Mouse (Mus musculus): ENCODE results near the gene Ptov1. TPM values are rescaled to one million over a fixed set of nuclear protein-coding genes. Genes with fewer than 3 reads are reported as not detected.
"Not testable (repeated sequence)": the region's sequence is repeated elsewhere in the genome, so short reads cannot be mapped to it uniquely, and the experiment has no call there.

Ptov1 gene
- total RNA-seq, 2 experiments from 2014 or later, result 332 to 346 TPM

DNA sequence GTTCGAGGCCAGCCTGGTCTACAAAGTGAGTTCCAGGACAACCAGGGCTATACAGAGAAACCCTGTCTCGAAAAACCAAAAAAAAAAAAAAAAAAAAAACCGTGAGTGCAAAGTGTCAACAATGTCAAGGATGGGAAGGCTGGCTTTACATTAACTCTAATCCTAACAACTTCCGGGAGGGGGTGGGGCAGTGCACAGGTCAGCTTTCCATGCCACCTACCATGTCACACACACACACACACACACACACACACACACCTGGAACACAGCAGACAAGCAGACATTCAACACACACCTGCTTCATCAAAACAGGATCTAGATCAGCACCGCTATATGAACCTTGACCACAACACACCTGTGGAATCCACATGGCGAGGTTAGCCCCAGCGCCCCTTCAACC, 20.6 kb upstream of the Ptov1 start:
- no peak for DNase-seq (ENCODE audit: low spot score in 2 of 2)

DNA sequence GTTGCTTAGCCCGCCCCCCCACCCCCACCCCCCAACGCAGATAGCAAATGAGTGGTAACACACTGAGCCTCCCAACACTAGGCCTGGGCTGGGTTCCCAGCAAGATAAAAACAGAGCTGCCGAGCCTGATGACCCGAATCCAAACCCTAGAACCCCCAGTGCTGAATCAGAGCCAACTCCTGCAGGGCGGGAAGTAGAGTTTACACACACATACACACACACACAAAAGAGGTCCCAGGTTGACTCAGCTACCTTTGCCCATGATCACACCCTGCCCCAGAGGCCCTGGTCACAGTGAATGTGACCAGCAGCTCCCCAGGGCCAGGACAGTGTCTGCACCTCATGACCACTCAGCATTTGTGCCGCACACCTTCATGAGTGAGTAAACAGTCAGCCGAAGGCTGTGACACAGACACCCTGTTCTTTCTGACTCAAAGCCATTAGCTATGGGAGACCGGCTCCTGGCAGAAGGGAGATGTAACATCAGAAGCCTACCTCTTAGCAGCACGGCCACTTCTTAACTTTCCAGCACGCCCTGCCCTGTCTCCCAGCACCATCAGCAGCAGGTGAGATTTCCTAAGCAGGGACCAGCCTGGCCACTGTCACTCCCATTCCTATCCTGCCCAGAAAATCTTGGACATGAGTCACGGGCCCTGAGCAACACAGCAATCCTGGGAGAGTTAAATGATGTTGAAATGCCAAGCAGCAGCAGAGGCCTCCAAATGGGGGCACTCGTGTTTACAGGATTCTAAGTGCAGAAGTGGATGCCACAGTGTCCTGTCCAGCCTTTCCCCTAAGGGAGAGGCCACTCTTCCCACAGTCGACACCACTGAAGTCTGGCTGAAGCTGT, 18.9 kb upstream of the Ptov1 start:
- no peak for DNase-seq (ENCODE audit: low spot score in 2 of 2)

DNA sequence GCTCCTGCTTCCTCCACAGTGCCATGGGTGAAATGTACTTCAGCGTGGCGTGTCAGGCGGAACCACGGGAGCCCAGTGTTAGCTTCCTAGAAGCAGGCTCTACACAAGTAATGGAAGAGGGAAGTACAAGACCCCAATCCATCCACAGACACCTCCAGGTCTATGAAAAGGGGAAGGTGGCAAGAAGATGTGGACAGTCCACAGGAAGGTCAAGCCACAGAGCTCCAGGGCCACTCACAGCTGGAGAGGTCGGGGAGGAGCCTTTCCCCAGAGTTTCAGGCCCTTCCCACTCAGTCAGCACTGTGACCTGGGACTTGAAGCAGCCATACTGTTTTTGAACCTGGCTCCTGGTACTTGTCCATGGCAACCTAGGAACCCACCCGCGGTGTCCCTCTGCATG, 17.4 kb upstream of the Ptov1 start:
- DNase-seq (ENCODE audit: low spot score in 2 of 2), result no peak

GRCm38 (mm10) chr7:44884637-44885036, 15.0 kb upstream of the Ptov1 start:
- DNase-seq (ENCODE audit: low spot score in 2 of 2), result no peak

GRCm38 (mm10) chr7:44883036-44883435, 13.4 kb upstream of the Ptov1 start:
- DNase-seq (ENCODE audit: low spot score in 2 of 2), result no peak

- no peak for DNase-seq (ENCODE audit: low spot score in 2 of 2)
Observed at GRCm38 (mm10) chr7:44877833-44878232, 8.2 kb upstream of the Ptov1 start.

GRCm38 (mm10) chr7:44871774-44872173, 2.2 kb upstream of the Ptov1 start:
- not testable (repeated sequence) for DNase-seq (ENCODE audit: low spot score in 2 of 2)

- DNase-seq (ENCODE audit: low spot score in 2 of 2), result no peak
Observed at GRCm38 (mm10) chr7:44871181-44871580, 1.6 kb upstream of the Ptov1 start.

DNA sequence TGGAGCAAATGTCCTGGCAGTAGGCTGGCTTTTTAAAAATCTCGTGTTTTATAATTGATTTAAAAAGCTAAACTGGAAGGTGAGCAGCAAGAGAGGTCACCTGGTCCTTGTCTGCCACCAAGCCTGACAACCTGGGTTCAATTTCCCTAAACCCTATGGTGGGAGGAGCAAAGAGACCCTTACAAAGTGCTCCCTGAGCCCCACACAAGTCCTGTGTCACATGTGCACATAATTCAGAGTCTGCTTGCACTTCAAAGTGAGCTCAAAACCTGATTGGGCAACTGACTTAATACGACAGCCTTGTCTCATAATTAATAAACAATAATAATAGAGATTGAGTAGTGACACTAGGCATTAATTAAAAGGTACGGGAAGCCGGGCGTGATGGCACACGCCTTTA, 1.0 kb upstream of the Ptov1 start:
- DNase-seq (ENCODE audit: low spot score in 2 of 2), result no peak

DNA sequence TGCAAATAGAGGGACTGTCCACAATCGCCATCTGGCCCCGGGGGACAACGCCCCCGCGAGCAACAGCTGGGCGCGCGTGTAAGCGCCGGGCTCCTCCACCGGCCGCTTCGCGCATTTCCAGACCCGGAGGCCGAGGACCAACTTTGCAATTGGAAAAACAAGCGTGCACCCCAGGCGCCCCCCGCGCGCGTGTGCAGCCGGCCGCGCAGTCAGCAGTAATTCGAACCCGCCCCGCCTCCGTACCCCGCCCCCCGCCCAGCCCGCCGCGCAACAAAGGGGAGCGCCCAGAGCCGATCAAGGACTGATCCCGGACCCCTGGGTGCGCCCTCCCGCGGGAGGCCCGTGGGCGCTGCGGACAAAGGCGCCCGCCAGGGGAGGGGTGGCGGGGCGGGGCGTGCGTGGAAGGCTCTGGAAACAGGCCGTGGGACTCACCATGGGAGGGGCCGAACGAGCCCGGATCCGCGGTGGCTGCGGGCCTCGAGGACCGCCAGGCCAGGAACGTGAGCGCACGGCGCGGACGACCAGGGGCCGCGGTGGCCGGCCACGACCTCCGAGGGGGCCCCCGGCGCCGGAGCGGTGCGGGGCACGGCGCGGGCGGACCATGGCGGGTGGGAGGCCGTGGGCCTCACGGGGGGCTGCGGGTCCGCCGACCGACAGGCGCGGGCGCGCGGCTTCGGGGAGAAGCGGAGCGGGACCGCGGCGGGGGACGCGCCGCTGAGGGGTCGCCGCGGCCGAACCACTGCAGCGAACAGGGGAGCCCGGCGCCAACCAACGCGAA, 480 bp downstream of the Ptov1 start:
- DNase-seq (ENCODE audit: low spot score in 2 of 2), result peak; percentile 70 to 79

DNA sequence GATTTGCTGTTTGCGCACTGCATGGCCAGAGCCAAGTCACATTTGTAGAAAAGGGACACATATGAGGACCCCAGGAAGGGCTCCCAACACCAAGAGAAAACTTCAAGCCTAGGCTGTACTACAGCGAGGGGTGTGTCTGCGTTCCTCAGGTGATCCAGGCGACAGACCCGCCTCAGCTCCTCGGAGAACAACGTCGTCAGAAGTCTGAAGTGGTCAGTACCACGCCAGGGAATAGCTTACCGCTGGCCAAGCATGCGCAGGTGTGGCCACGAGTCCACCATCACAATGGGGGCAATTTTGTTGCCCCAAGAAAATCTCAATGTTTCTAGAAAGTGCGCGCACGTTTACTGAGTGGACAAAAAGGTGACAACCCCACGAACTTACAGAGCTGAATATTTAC, 1.1 kb downstream of the Ptov1 start:
- no peak for DNase-seq (ENCODE audit: low spot score in 2 of 2)

GRCm38 (mm10) chr7:44867802-44868201, 1.8 kb downstream of the Ptov1 start:
- DNase-seq (ENCODE audit: low spot score in 2 of 2), result no peak

- DNase-seq (ENCODE audit: low spot score in 2 of 2), result no peak
Observed at GRCm38 (mm10) chr7:44867010-44867702, 2.4 kb downstream of the Ptov1 start.

DNA sequence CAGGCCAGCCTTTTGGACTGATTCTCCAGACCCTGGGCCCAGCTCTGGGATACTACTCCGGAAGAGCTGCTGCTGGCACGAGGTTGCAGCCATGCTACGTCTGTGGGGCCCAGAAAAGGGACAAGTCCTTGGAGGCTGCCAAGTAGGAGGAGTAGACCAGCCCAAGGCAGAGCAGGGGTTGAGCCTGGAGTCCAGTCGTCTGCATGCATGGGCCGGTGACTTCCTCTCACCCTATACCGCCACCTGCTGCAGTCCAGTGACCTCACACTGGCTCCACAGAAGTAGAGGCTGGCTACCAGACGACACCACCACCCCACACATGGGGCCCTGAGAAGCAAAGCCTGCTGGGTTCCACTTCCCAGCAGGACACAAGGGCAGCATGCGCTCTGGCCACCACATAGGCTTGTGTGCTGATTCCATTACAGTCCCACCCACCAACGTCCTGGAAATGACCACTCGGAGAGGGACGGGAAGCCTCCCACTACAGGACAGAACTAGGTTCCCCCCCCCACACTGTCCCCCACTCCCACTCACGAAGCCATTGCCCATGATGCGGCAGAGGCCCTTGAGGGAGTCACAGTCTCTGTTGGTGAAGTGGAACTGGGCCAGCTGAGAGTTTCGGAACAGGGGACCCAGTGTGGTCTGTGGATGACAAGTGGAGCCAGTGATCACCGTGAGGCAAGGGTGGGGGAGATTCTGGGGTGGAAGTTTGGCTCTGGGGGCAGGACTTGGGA, 3.1 kb downstream of the Ptov1 start:
- DNase-seq (ENCODE audit: low spot score in 2 of 2), result peak; percentile 60 to 76

DNA sequence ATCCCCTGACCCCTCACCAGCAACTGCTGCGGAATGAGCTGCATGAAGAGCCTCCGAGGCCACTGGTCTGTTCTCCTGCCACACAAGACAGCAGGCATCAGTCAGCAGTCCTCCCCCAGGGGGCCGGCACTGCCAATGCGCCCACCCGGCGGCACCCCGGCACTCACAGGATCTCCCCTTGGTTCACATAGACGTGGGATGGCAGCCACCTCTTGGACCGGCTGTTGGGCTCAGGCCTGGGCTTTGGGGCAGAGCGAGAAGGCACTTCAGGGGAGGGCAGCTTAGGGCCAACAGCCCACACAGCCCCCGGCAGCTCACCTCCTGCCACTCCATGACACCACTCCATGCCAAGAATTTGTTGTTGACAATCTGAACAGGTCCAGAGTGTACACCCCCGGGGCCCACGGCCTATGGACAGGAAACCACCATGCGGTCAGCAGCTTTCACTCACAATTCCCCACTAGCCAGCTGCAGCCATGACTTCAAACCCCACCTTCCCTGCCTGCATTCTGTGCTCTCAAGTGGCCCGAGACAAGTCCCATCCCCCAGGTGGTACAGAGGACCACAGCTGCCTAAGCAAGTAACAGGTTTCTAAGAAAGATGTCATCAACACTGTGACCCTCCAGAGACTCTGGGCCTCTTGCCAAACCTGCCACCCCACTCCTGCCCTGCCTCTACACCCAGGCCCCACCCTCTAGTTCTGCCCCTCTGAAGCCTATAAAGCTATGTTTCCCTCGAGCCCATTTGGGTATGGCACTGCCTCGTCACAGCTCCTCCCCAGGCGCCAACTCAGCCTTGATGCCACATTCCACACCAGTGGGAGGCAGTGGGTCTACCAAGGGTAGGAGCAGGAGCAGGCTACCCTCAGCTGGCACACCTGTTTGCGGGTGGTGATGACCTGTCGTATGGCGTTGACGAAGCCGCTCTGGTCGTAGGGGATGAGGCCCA, 4.7 kb downstream of the Ptov1 start:
- DNase-seq (ENCODE audit: low spot score in 2 of 2), result no peak

GRCm38 (mm10) chr7:44863982-44864494, 5.5 kb downstream of the Ptov1 start:
- DNase-seq (ENCODE audit: low spot score in 2 of 2), result no peak

DNA sequence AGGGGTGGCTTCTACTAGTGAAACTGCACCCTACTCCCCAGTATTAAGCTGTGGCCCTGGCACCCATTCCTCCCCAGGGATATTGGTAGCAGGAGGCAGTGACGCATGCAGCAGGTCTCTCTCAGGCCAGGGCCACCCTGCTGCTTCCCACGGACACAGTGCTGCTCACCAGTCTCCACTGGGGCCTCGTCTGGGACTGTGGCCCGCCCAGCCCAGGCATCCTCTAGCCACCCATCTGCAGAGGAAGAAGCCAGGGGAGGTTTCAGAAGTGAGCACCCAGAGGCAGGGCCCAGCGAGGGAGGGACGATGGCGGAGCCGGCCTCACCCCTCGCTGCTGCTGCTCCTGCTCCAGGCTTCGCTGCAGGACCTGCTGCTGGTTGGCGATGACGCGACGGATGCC, 6.4 kb downstream of the Ptov1 start:
- DNase-seq (ENCODE audit: low spot score in 2 of 2), result no peak

GRCm38 (mm10) chr7:44862434-44862833, 7.2 kb downstream of the Ptov1 start:
- no peak for DNase-seq (ENCODE audit: low spot score in 2 of 2)

- no peak for DNase-seq (ENCODE audit: low spot score in 2 of 2)
Observed at GRCm38 (mm10) chr7:44861429-44861816, 8.2 kb downstream of the Ptov1 start.
